Comparison of ENCODE assay signal across 9 mouse cellular contexts in genomic region chr6:88821901-88822300, GRCm38 (mm10). TPM values are rescaled to one million over a fixed set of nuclear protein-coding genes. Genes with fewer than 3 reads are reported as not detected.
A peak's percentile ranks its signal among the peaks of the same experiment; 100 is the strongest.
DNase-seq lines count a peak whose midpoint lies in the region; ATAC-seq lines count a peak whose summit lies in the region.
"Had no signal": no experiment of that assay in that cellular context is flagged by ENCODE, and none has a peak within 500 bp of the region (broad histone marks: within the 10 kb centered on the region; RNA-seq: fewer than 3 reads in every experiment).

No protein-coding gene starts in this region.

- ATAC-seq in CD4-positive, CD25-positive, alpha-beta regulatory T cell, adult 4 months: no peak

- DNase-seq in layer of hippocampus, adult 11-12 months (ENCODE audit: low spot score): peak; percentile 58
- DNase-seq in layer of hippocampus, adult 8-10 months (ENCODE audit: low spot score in 2 of 2): no peak
- peak; percentile 74 for DNase-seq in adrenal gland, adult 8-10 months
- peak; percentile 86 to 90 for DNase-seq in cerebellum, postnatal 14 days
- peak; percentile 75 to 85 for DNase-seq in heart, postnatal 14 days
- DNase-seq in urinary bladder, postnatal 25 days (ENCODE audit: low spot score): no peak
- DNase-seq in thymus, postnatal 0 days (ENCODE audit: low spot score): no peak
- DNase-seq: kidney, adult 18-20 months had no signal

- intact Hi-C loops in heart, postnatal 14 days (cut with DNase I): no loop called here

RNA-seq across cellular contexts. Expression of gene Abtb1, which starts 19.9 kb away (rescaled TPM):
- 10 to 100 TPM; 31.1 to 38.6 (median 37.0) TPM for total RNA-seq in layer of hippocampus, adult 8-10 months (2022)
- 10 to 100 TPM; 32.5 to 43.7 (median 39.8) TPM for total RNA-seq in adrenal gland, adult 8-10 months (2022)
- total RNA-seq in heart, postnatal 14 days (2021): 10 to 100 TPM; 23.4 to 24.3 TPM
- 100 to 1,000 TPM in 1 of 2 experiments, 10 to 100 TPM in 1; 71.0 to 112 TPM for polyA plus RNA-seq in CD4-positive, CD25-positive, alpha-beta regulatory T cell, adult 4 months (2017; shearing (Covaris generic))
- 64.7 and 77.2 TPM in 2 replicates for polyA plus RNA-seq in thymus, postnatal 0 days (2015; fragmentation: Nextera tagmentation; extraction: Ambion mirVana)

RNA-seq across cellular contexts. Expression of gene Podxl2, which starts 52.9 kb away (rescaled TPM):
- total RNA-seq in layer of hippocampus, adult 8-10 months (2022): 100 to 1,000 TPM; 160 to 178 (median 170) TPM
- total RNA-seq in adrenal gland, adult 8-10 months (2022): 100 to 1,000 TPM in 2 of 4 experiments, 10 to 100 TPM in 2; 40.6 to 123 (median 83.0) TPM
- 10 to 100 TPM; 26.7 to 27.4 TPM for total RNA-seq in heart, postnatal 14 days (2021)
- under 1 TPM in 1 of 2 experiments, not detected in 1; 0.32 TPM for polyA plus RNA-seq in CD4-positive, CD25-positive, alpha-beta regulatory T cell, adult 4 months (2017; shearing (Covaris generic))
- polyA plus RNA-seq in thymus, postnatal 0 days (2015; fragmentation: Nextera tagmentation; extraction: Ambion mirVana): 14.1 and 16.9 TPM in 2 replicates

Comparison
In these comparisons a context has a peak if more than half of its experiments do, and no peak if none do; other contexts are left out.
1. DNase-seq: peak in layer of hippocampus, adult 11-12 months (single experiment), adrenal gland, adult 8-10 months (single experiment), cerebellum, postnatal 14 days (2 of 2) and heart, postnatal 14 days (2 of 2); none in layer of hippocampus, adult 8-10 months (0 of 2), urinary bladder, postnatal 25 days (single experiment) and thymus, postnatal 0 days (single experiment).